Mouse (Mus musculus) E14TG2a.4 (cell line): ENCODE results near the gene Eml6.

Source experiments
- CTCF ChIP-seq: conservative IDR thresholded peaks from 2 replicates; pipeline ENCODE4 v1.5.1; 2014; ENCODE audit warnings: low read length
- POU5F1 ChIP-seq: IDR thresholded peaks from 2 replicates; pipeline ENCODE4 v1.6.1; 2014; ENCODE audit warnings: low read length, borderline replicate concordance

GRCm38 (mm10) chr11:29709512-29709911, 316.3 kb downstream of the Eml6 start:
- TF ChIP-seq CTCF: peak; percentile 14; the same call in 1 of the 2 replicates
- TF ChIP-seq POU5F1: no peak
